Mouse (Mus musculus) thymus, adult 2 months (tissue): ENCODE measurements around the gene Lcn4. TPM values are rescaled to one million over a fixed set of nuclear protein-coding genes. Genes with fewer than 3 reads are reported as not detected.

ENCODE experiments used
- DNase-seq: peaks from one replicate; pipeline ENCODE4 v3.0.0; 2021
- H3K27ac ChIP-seq: fragments of 200-500 bp; 2 replicates; pipeline ENCODE4 v1.5.1; 2012; ENCODE audit warnings: low read length, control low read depth; ENCODE audit not compliant: control insufficient read depth, insufficient read depth
- H3K27me3 ChIP-seq: fragments of 200-500 bp; 2 replicates; pipeline ENCODE4 v1.6.1; 2012; ENCODE audit warnings: mild to moderate bottlenecking, low read length, moderate library complexity, mixed read lengths; ENCODE audit not compliant: control insufficient read depth, insufficient read depth
- H3K36me3 ChIP-seq: fragments of 200-500 bp; 2 replicates; pipeline ENCODE4 v1.6.1; 2012; ENCODE audit warnings: mild to moderate bottlenecking, low read length, moderate library complexity; ENCODE audit not compliant: control insufficient read depth, insufficient read depth
- H3K4me1 ChIP-seq: fragments of 200-500 bp; replicated peaks from 2 replicates; pipeline ENCODE4 v1.6.1; 2012; ENCODE audit warnings: low read length; ENCODE audit not compliant: control insufficient read depth, insufficient read depth
- H3K4me3 ChIP-seq: fragments of 200-500 bp; 2 replicates; pipeline ENCODE4 v1.5.1; 2012; ENCODE audit warnings: mild to moderate bottlenecking, low read length, control low read depth, moderate library complexity; ENCODE audit not compliant: control insufficient read depth, insufficient read depth
- CTCF ChIP-seq: fragments of 200-500 bp; IDR thresholded peaks from 2 replicates; pipeline ENCODE4 v1.5.1; 2012; ENCODE audit warnings: mild to moderate bottlenecking, control low read depth, low read length, moderate library complexity, borderline replicate concordance; ENCODE audit not compliant: control insufficient read depth, poor library complexity, insufficient read depth; ENCODE audit errors: extremely low read depth
- POLR2A ChIP-seq: fragments of 200-500 bp; IDR thresholded peaks from 2 replicates; pipeline ENCODE4 v1.6.1; 2012; ENCODE audit warnings: mild to moderate bottlenecking, low read length, control low read depth, moderate library complexity; ENCODE audit not compliant: control insufficient read depth, poor library complexity, insufficient read depth; ENCODE audit errors: extremely low read depth
- WGBS: fragments of 180-500 bp; shearing (Covaris S2); methylation state at CpG from one replicate; pipeline ENCODE4 v1.1.7; 2018; 5-methylcytosine and 5-hydroxymethylcytosine counted together
- polyA plus RNA-seq: library from polyadenylated mRNA; depleted of rRNA; stranded (reverse); fragments of >200 nt; gene quantifications from 2 replicates; pipeline ENCODE4 v1.2.3, GENCODE M21; 2012; rRNA removed

Lcn4 gene
- polyA plus RNA-seq, 1 experiment: 1.3 TPM

GRCm38 (mm10) chr2:26626081-26626480, 45.0 kb downstream of the Lcn4 start:
- no peak overlapping the region for H3K27ac ChIP-seq
- H3K36me3 ChIP-seq: no peaks in the 10 kb centered on the region
- peaks cover 20% of the 10 kb centered on the region for H3K4me1 ChIP-seq
- no peak overlapping the region for H3K4me3 ChIP-seq
- WGBS: 68% methylated on average over 3 of the region's 3 CpGs
- no peak for DNase-seq
- no peaks in the 10 kb centered on the region for H3K27me3 ChIP-seq
- TF ChIP-seq POLR2A (no peak), CTCF (no peak)

- H3K27ac ChIP-seq: no peak overlapping the region
- H3K36me3 ChIP-seq: no peaks in the 10 kb centered on the region
- TF ChIP-seq POLR2A: no peak
- no peak for TF ChIP-seq CTCF
- H3K4me3 ChIP-seq: no peak overlapping the region
- peaks cover 20% of the 10 kb centered on the region for H3K4me1 ChIP-seq
- WGBS: 21% methylated on average over 3 of the region's 3 CpGs
- no peak for DNase-seq
- H3K27me3 ChIP-seq: no peaks in the 10 kb centered on the region
Measured at GRCm38 (mm10) chr2:26625419-26625818, 45.7 kb downstream of the Lcn4 start.

DNA sequence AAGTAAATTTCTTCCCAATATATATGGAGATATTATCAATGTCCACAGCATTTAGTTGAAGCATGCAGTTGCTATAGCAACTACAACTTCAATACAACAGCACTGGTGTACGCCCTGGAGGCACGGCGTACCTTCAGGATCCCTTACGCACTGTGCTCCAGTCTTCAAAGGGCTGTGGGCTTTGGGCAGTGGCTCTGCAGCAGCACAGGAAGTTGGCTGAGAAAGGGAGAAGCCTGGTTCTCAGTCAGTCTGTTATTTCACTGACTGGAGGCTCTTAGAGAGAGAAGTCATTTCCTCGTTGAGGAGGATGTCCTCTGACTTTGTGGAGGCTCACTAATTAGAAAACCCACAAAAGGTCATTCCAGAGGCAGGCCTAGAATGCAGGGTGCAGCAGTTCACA, 48.1 kb downstream of the Lcn4 start:
- Histone ChIP-seq H3K4me1 (peaks cover 8% of the 10 kb centered on the region; the same call in 1 of the 2 replicates), H3K36me3 (no peaks in the 10 kb centered on the region), H3K27me3 (no peaks in the 10 kb centered on the region), H3K4me3 (no peak overlapping the region), H3K27ac (no peak overlapping the region)
- no peak for DNase-seq
- WGBS: 8% methylated on average over 5 of the region's 5 CpGs
- TF ChIP-seq POLR2A (no peak), CTCF (no peak)

DNA sequence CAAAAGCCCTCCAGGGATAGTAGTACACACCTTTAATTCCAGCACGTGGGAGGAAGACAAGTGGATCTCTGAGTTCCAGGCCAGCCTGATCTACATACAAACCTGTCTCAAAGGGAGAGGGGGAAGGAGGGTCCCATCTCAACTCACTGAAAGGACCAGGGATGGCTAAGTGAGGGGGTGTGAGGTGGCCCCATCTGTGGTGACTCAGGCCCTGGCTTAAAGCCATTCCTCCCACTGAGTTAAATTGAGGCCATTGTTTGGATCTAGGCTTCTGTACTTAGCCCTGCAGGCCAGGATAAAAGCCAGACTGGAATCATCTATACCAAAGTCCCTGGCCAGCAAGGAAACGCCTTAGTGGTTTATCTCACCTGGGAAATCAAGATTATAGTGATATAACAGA, 49.8 kb downstream of the Lcn4 start:
- no peak for DNase-seq
- WGBS: 71% methylated on average over 2 of the region's 2 CpGs
- Histone ChIP-seq H3K4me1 (peaks cover 5% of the 10 kb centered on the region; the same call in 1 of the 2 replicates), H3K36me3 (no peaks in the 10 kb centered on the region), H3K27me3 (no peaks in the 10 kb centered on the region), H3K4me3 (no peak overlapping the region), H3K27ac (no peak overlapping the region)
- no peak for TF ChIP-seq POLR2A

DNA sequence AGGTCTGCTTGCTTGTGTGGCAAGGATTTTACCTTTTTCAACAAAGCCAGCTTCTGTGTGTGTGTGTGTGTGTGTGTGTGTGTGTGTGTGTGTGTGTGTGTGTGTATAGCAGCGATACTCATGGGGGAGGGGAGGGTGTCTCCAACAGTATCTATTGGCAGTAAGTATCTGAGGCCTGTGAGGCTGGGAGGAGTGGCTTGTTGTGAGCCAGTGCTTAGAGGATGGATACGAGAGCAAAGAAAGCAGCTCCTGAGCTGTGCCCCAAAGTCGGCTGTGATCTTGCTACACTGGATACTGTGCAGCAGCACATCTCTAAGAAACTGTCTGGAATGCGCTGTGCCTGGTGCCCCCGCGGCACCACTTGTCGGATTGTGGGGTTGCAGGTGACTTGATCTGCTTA, 53.2 kb downstream of the Lcn4 start:
- H3K27me3 ChIP-seq: no peaks in the 10 kb centered on the region
- TF ChIP-seq CTCF (no peak), POLR2A (no peak)
- no peak overlapping the region for H3K4me3 ChIP-seq
- no peak overlapping the region for H3K27ac ChIP-seq
- no peak for DNase-seq
- 87% methylated on average over 7 of the region's 7 CpGs for WGBS
- H3K4me1 ChIP-seq: peaks cover under 1% of the 10 kb centered on the region; the same call in 1 of the 2 replicates
- no peaks in the 10 kb centered on the region for H3K36me3 ChIP-seq

Other genes with a start within 250 kb of the Lcn4 start
- gene Sec16a, start 226.1 kb downstream of the Lcn4 start, polyA plus RNA-seq: 129 and 147 TPM in 2 replicates
- gene Notch1, start 154.6 kb downstream of the Lcn4 start, polyA plus RNA-seq: 159 and 219 TPM in 2 replicates
- 63.9 and 105 TPM in 2 replicates for gene Egfl7, start 91.3 kb downstream of the Lcn4 start, polyA plus RNA-seq
- not detected in 2 replicates for gene Gm20532, start 84.6 kb downstream of the Lcn4 start, polyA plus RNA-seq
- 89.3 and 137 TPM in 2 replicates for gene Agpat2, start 66.9 kb downstream of the Lcn4 start, polyA plus RNA-seq
- 14.8 and 15.6 TPM in 2 replicates for gene Fam69b, start 42.8 kb downstream of the Lcn4 start, polyA plus RNA-seq
- 0.06 TPM in 1 of 2 replicates, not detected in the other for gene Abo, start 193.7 kb upstream of the Lcn4 start, polyA plus RNA-seq
- 20.8 and 23.1 TPM in 2 replicates for gene Surf6, start 231.6 kb upstream of the Lcn4 start, polyA plus RNA-seq
- 39.0 and 46.5 TPM in 2 replicates for gene Med22, start 239.4 kb upstream of the Lcn4 start, polyA plus RNA-seq
- 799 and 817 TPM in 2 replicates for gene Rpl7a, start 239.5 kb upstream of the Lcn4 start, polyA plus RNA-seq
- 33.8 and 36.4 TPM in 2 replicates for gene Surf2, start 245.1 kb upstream of the Lcn4 start, polyA plus RNA-seq
- 72.7 and 78.5 TPM in 2 replicates for gene Surf1, start 245.2 kb upstream of the Lcn4 start, polyA plus RNA-seq